Mouse (Mus musculus) hindbrain, embryonic 10.5 days (tissue): Measurements from ENCODE around the gene Bloc1s1. TPM values are rescaled to one million over a fixed set of nuclear protein-coding genes. Genes with fewer than 3 reads are reported as not detected.

Experiments
- DNase-seq: peaks from one replicate; pipeline ENCODE4 v3.0.0-alpha.2; 2017; ENCODE audit warnings: low spot score
- H3K27ac ChIP-seq: fragments of 300-500 bp; sonication (generic); 2 replicates; pipeline ENCODE4 v1.5.1; 2016; ENCODE audit warnings: mild to moderate bottlenecking, moderate library complexity
- H3K27me3 ChIP-seq: fragments of 300-500 bp; sonication (generic); 2 replicates; pipeline ENCODE4 v1.6.1; 2016; ENCODE audit warnings: mild to moderate bottlenecking; ENCODE audit not compliant: poor library complexity, insufficient read depth, severe bottlenecking
- H3K36me3 ChIP-seq: fragments of 300-500 bp; sonication (generic); 2 replicates; pipeline ENCODE4 v1.6.1; 2016; ENCODE audit warnings: mild to moderate bottlenecking, moderate library complexity
- H3K4me1 ChIP-seq: fragments of 300-500 bp; sonication (generic); replicated peaks from 2 replicates; pipeline ENCODE4 v1.6.1; 2016; ENCODE audit warnings: mild to moderate bottlenecking
- H3K4me3 ChIP-seq: fragments of 300-500 bp; sonication (generic); 2 replicates; pipeline ENCODE4 v1.5.1; 2016; ENCODE audit warnings: mild to moderate bottlenecking, moderate library complexity
- H3K9me3 ChIP-seq: fragments of 300-500 bp; sonication (generic); 2 replicates; pipeline ENCODE4 v1.6.1; 2016; ENCODE audit warnings: mild to moderate bottlenecking, moderate library complexity
- WGBS: fragments of 180-500 bp; shearing (Covaris S2); methylation state at CpG from one replicate; pipeline ENCODE4 v1.1.7; 2016; 5-methylcytosine and 5-hydroxymethylcytosine counted together
- polyA plus RNA-seq: library from polyadenylated mRNA; unstranded; fragments of >200 nt; fragmentation: Nextera tagmentation; extraction: Ambion mirVana; gene quantifications from 2 replicates; pipeline ENCODE4 v1.2.1, GENCODE M21; 2016

Gene Bloc1s1
- polyA plus RNA-seq, 1 experiment from 2014 or later: 285 TPM

GRCm38 (mm10) chr10:128878291-128878690 lies 45.5 kb downstream of the Bloc1s1 start:
- no peaks in the 10 kb centered on the region for H3K27me3 ChIP-seq
- no peak overlapping the region for H3K4me3 ChIP-seq
- H3K27ac ChIP-seq: no peak overlapping the region
- no peaks in the 10 kb centered on the region for H3K4me1 ChIP-seq
- no peak for DNase-seq
- H3K9me3 ChIP-seq: no peaks in the 10 kb centered on the region
- H3K36me3 ChIP-seq: peaks cover 86% of the 10 kb centered on the region

DNA sequence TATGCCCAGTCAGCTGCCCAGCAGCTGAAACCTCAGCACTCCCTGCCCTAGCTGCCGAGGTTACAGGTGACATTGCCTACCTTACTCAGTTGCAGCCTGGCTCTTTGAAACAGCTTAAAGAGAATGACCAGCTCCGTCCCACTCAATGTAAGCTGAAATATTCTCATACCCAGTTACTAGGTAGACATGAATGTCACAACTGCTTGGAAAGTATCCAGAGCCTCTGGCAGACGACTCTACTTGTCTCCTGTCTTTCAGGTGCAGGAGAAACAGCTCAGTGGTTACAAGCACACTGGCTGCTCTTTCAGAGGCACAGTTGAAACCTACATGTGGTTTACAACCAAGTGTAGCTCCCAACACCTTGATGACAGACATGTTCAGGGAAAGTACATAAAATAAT lies 53.5 kb downstream of the Bloc1s1 start:
- Histone ChIP-seq H3K27me3 (no peaks in the 10 kb centered on the region), H3K36me3 (peaks cover 84% of the 10 kb centered on the region), H3K9me3 (no peaks in the 10 kb centered on the region), H3K4me1 (no peaks in the 10 kb centered on the region), H3K4me3 (no peak overlapping the region), H3K27ac (no peak overlapping the region)
- no peak for DNase-seq
- 88% methylated on average over 3 of the region's 3 CpGs for WGBS

Other genes with a start within 250 kb of the Bloc1s1 start
- gene Suox, start 250.0 kb downstream of the Bloc1s1 start, polyA plus RNA-seq: 11.1 and 14.6 TPM in 2 replicates
- gene Rab5b, start 227.8 kb downstream of the Bloc1s1 start, polyA plus RNA-seq: 73.5 and 86.0 TPM in 2 replicates
- 7.1 and 7.3 TPM in 2 replicates for gene Pmel, start 219.8 kb downstream of the Bloc1s1 start, polyA plus RNA-seq
- gene Cdk2, start 219.0 kb downstream of the Bloc1s1 start, polyA plus RNA-seq: 91.0 and 109 TPM in 2 replicates
- 4.1 and 4.4 TPM in 2 replicates for gene Dgka, start 179.2 kb downstream of the Bloc1s1 start, polyA plus RNA-seq
- 54.7 and 62.2 TPM in 2 replicates for gene Pym1, start 176.1 kb downstream of the Bloc1s1 start, polyA plus RNA-seq
- 0.36 and 0.39 TPM in 2 replicates for gene Mmp19, start 133.1 kb downstream of the Bloc1s1 start, polyA plus RNA-seq
- gene Dnajc14, start 120.0 kb downstream of the Bloc1s1 start, polyA plus RNA-seq: 50.4 and 56.0 TPM in 2 replicates
- 19.1 and 23.3 TPM in 2 replicates for gene Tmem198b, start 119.7 kb downstream of the Bloc1s1 start, polyA plus RNA-seq
- gene Sarnp, start 106.7 kb downstream of the Bloc1s1 start, polyA plus RNA-seq: 251 and 263 TPM in 2 replicates
- gene Ormdl2, start 102.4 kb downstream of the Bloc1s1 start, polyA plus RNA-seq: 74.1 and 97.0 TPM in 2 replicates
- gene Gdf11, start 32.3 kb downstream of the Bloc1s1 start, polyA plus RNA-seq: 8.9 and 11.1 TPM in 2 replicates
- gene Cd63, start 23.0 kb downstream of the Bloc1s1 start, polyA plus RNA-seq: 240 and 253 TPM in 2 replicates
- gene Rdh5, start 1.1 kb downstream of the Bloc1s1 start, polyA plus RNA-seq: 15.8 and 18.7 TPM in 2 replicates
- gene Itga7, start 9.8 kb upstream of the Bloc1s1 start, polyA plus RNA-seq: 3.7 and 4.0 TPM in 2 replicates
- not detected in 2 replicates for gene Mettl7b, start 37.0 kb upstream of the Bloc1s1 start, polyA plus RNA-seq
- 0.06 TPM in 1 of 2 replicates, not detected in the other for gene Olfr9, start 65.4 kb upstream of the Bloc1s1 start, polyA plus RNA-seq
- gene Olfr763, start 86.8 kb upstream of the Bloc1s1 start, polyA plus RNA-seq: not detected in 2 replicates
- not detected in 2 replicates for gene Olfr764-ps1, start 115.9 kb upstream of the Bloc1s1 start, polyA plus RNA-seq
- not detected in 2 replicates for gene Olfr765, start 126.0 kb upstream of the Bloc1s1 start, polyA plus RNA-seq
- not detected in 2 replicates for gene Olfr766-ps1, start 144.9 kb upstream of the Bloc1s1 start, polyA plus RNA-seq
- not detected in 2 replicates for gene Olfr767, start 158.9 kb upstream of the Bloc1s1 start, polyA plus RNA-seq
- gene Olfr768, start 175.3 kb upstream of the Bloc1s1 start, polyA plus RNA-seq: not detected in 2 replicates
- not detected in 2 replicates for gene Olfr769, start 193.8 kb upstream of the Bloc1s1 start, polyA plus RNA-seq
- gene Olfr770, start 215.0 kb upstream of the Bloc1s1 start, polyA plus RNA-seq: not detected in 2 replicates
- not detected in 2 replicates for gene Olfr771, start 240.7 kb upstream of the Bloc1s1 start, polyA plus RNA-seq